Mouse (Mus musculus) kidney, adult 2 months (tissue): ENCODE results near the gene Ccr8. TPM values are rescaled to one million over a fixed set of nuclear protein-coding genes. Genes with fewer than 3 reads are reported as not detected.

ENCODE experiments used
- DNase-seq: peaks from one replicate; pipeline ENCODE4 v3.0.0; 2021
- H3K27ac ChIP-seq: fragments of 200-500 bp; 2 replicates; pipeline ENCODE4 v1.5.1; 2012; ENCODE audit warnings: low read depth, low read length, control low read depth, inconsistent platforms; ENCODE audit not compliant: insufficient read depth
- H3K27me3 ChIP-seq: fragments of 200-500 bp; replicated peaks from 2 replicates; pipeline ENCODE4 v1.6.1; 2012; ENCODE audit warnings: mild to moderate bottlenecking, moderate library complexity, low read length, inconsistent platforms; ENCODE audit not compliant: control insufficient read depth, insufficient read depth
- H3K36me3 ChIP-seq: fragments of 200-500 bp; 2 replicates; pipeline ENCODE4 v1.6.1; 2012; ENCODE audit warnings: mild to moderate bottlenecking, moderate library complexity, low read length, inconsistent platforms; ENCODE audit not compliant: control insufficient read depth, insufficient read depth
- H3K4me1 ChIP-seq: fragments of 200-500 bp; 2 replicates; pipeline ENCODE4 v1.6.1; 2011; ENCODE audit warnings: low read length; ENCODE audit not compliant: control insufficient read depth, insufficient read depth
- H3K4me3 ChIP-seq: fragments of 200-500 bp; 2 replicates; pipeline ENCODE4 v1.5.1; 2011; ENCODE audit warnings: mild to moderate bottlenecking, low read depth, low read length, control low read depth; ENCODE audit not compliant: insufficient read depth
- CTCF ChIP-seq: fragments of 200-500 bp; conservative IDR thresholded peaks from 2 replicates; pipeline ENCODE4 v1.5.1; 2011; ENCODE audit warnings: low read depth, mild to moderate bottlenecking, control low read depth, low read length, moderate library complexity, mixed read lengths; ENCODE audit not compliant: insufficient read depth, insufficient read length
- POLR2A ChIP-seq: fragments of 200-500 bp; IDR thresholded peaks from one replicate; pipeline ENCODE4 v1.6.1; 2011; ENCODE audit warnings: low read depth, low read length, control low read depth
- WGBS: fragments of 180-500 bp; shearing (Covaris S2); methylation state at CpG from one replicate; pipeline ENCODE4 v1.1.7; 2018; 5-methylcytosine and 5-hydroxymethylcytosine counted together
- polyA plus RNA-seq: library from polyadenylated mRNA; depleted of rRNA; stranded (reverse); fragments of >200 nt; gene quantifications from 2 replicates; pipeline ENCODE4 v1.2.3, GENCODE M21; 2012

The Ccr8 gene
- polyA plus RNA-seq, 1 experiment, result 0.33 TPM

DNA sequence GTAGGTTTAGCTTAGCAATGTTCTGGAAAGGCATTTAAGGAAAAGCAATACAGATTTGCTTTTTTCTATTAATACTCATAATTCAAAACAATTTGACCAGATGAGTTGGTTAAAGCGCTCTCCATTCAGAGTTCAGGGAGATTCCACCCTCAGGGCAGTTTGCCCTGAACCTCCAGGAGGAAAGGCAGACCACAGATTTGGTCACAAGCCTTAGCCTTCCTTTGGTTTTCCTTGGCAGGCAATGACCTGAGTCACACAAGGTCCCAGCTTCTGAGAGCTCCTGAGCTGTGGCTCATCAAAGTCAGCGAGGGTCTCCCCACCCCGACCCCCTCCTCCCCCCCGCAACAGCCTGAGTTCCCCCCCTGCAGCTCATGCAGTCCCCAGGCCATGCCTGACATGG is 27.6 kb upstream of the Ccr8 start:
- 61% methylated on average over 4 of the region's 4 CpGs for WGBS
- no peaks in the 10 kb centered on the region for H3K4me1 ChIP-seq
- H3K27me3 ChIP-seq, result no peaks in the 10 kb centered on the region
- no peak overlapping the region for H3K4me3 ChIP-seq
- TF ChIP-seq POLR2A (no peak), CTCF (no peak)
- H3K27ac ChIP-seq, result no peak overlapping the region
- no peak for DNase-seq
- no peaks in the 10 kb centered on the region for H3K36me3 ChIP-seq

GRCm38 (mm10) chr9:120067609-120068008 is 24.3 kb upstream of the Ccr8 start:
- Histone ChIP-seq H3K27ac (no peak overlapping the region), H3K27me3 (no peaks in the 10 kb centered on the region), H3K4me3 (no peak overlapping the region), H3K4me1 (no peaks in the 10 kb centered on the region), H3K36me3 (no peaks in the 10 kb centered on the region)
- TF ChIP-seq CTCF, result no peak
- no peak for TF ChIP-seq POLR2A
- WGBS, result 78% methylated on average over 2 of the region's 2 CpGs
- DNase-seq, result no peak

- no peaks in the 10 kb centered on the region for H3K27me3 ChIP-seq
- no peak overlapping the region for H3K27ac ChIP-seq
- H3K36me3 ChIP-seq, result no peaks in the 10 kb centered on the region
- TF ChIP-seq POLR2A, result no peak
- no peak for TF ChIP-seq CTCF
- H3K4me1 ChIP-seq, result no peaks in the 10 kb centered on the region
- peak; percentile 27 for DNase-seq
- 56% methylated on average over 10 of the region's 10 CpGs for WGBS
- H3K4me3 ChIP-seq, result no peak overlapping the region
These were observed 23.9 kb upstream of the Ccr8 start for GRCm38 (mm10) chr9:120068047-120068446.

DNA sequence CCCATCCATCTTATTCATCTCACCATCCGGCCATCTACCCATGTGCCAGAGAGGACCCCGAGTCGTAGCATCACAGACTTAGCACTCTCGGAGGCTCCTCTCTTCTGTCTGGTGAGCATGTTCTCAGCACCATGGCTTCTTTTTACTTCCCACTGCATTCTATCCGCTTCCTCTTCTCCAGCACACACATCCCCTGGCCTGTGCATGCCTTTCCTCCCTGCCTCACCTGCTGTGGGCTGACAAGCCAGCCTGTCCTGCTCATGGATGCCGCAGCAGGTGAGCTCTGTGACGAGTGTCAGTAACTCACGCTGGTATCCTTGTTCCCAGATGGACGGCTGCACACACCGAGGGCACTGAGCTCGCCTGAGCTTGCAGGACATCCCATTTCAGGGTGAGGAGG is 22.1 kb upstream of the Ccr8 start, which contains the start of gene Cx3cr1:
Cx3cr1 (minus strand) TSS at position 101 of the 400 bp plus-strand sequence.
- 84% methylated on average over 11 of the region's 11 CpGs for WGBS
- H3K27ac ChIP-seq, result no peak within 1 kb of the TSS

GRCm38 (mm10) chr9:120071251-120071650 is 20.7 kb upstream of the Ccr8 start:
- DNase-seq, result no peak
- H3K36me3 ChIP-seq, result no peaks in the 10 kb centered on the region
- H3K4me1 ChIP-seq, result no peaks in the 10 kb centered on the region
- TF ChIP-seq CTCF, result no peak
- no peak for TF ChIP-seq POLR2A
- H3K4me3 ChIP-seq, result no peak overlapping the region
- H3K27me3 ChIP-seq, result no peaks in the 10 kb centered on the region
- H3K27ac ChIP-seq, result no peak overlapping the region
- 66% methylated on average over 2 of the region's 2 CpGs for WGBS

More for the DNA sequence above, 22.1 kb upstream of the Ccr8 start, which contains the start of gene Cx3cr1:
- Histone ChIP-seq H3K4me1 (no peaks in the 10 kb centered on the region), H3K4me3 (no peak within 1 kb of the TSS), H3K27me3 (no peaks in the 10 kb centered on the region), H3K36me3 (no peaks in the 10 kb centered on the region)
- TF ChIP-seq CTCF (no peak), POLR2A (no peak)
- DNase-seq, result no peak

DNA sequence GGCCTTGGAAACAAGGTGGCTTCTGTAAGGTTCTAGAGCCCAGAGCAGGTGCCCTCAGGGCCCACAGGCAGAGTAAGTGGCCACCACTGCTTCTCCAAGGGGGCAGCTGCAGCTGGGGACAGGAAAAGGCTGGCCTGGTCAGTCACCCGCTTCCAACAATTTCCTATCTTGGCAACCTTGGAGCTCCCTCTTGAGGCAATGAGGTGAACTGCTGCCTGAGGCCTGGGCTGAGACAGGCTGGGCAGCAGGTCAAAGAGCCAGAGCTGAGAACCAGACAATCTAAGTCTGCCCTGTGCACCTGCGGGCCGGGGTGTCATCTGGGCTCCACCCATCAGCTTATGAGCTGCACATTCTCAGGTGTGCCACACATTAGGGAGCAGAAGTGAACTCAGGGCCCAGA is 18.7 kb upstream of the Ccr8 start:
- no peaks in the 10 kb centered on the region for H3K27me3 ChIP-seq
- peak; percentile 82 for DNase-seq
- TF ChIP-seq CTCF, result peak; percentile 95
- no peak for TF ChIP-seq POLR2A
- no peak overlapping the region for H3K27ac ChIP-seq
- H3K4me3 ChIP-seq, result no peak overlapping the region
- H3K4me1 ChIP-seq, result no peaks in the 10 kb centered on the region
- no peaks in the 10 kb centered on the region for H3K36me3 ChIP-seq
- 10% methylated on average over 3 of the region's 3 CpGs for WGBS

GRCm38 (mm10) chr9:120074516-120074915 is 17.4 kb upstream of the Ccr8 start:
- Histone ChIP-seq H3K4me3 (no peak overlapping the region), H3K4me1 (no peaks in the 10 kb centered on the region), H3K27me3 (no peaks in the 10 kb centered on the region), H3K36me3 (no peaks in the 10 kb centered on the region), H3K27ac (no peak overlapping the region)
- WGBS, result 84% methylated on average over 7 of the region's 7 CpGs
- TF ChIP-seq POLR2A, result no peak
- TF ChIP-seq CTCF, result no peak
- no peak for DNase-seq
